Mouse (Mus musculus) T-helper 17 cell (primary cell): ENCODE results near the gene Crygc.

Source experiments
- in situ Hi-C, 2 experiments: fragments of 300-600 bp; cut with MboI, MseI; formaldehyde crosslinking; loops; 1 replicate in 1 of 2; 2 replicates in 1 of 2; pipeline ENCODE4 v1.15.1; 2025; ENCODE audit warnings: high pct_unique_total_duplicates in 2 of 2

Gene Crygc

DNA sequence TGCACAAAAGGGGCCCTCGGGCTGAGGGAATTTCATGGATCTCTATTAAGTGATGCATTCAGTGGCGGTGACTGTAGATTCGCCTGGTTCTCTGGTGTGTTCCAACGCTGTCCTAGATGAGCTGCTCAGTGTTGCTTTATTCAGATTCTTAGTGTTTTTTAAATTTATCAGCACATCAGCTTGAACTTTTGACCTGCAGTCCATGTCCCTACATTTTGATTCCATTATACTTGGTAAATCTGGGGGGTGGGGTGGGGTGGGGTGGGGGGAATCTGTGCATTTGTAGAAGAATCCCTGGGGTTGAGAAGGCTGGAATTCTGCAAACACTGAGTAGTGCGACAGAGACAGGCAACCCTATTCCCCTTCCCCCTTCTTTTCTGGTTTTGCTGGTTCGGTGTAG lies at the start of gene Crygc:
Crygc (minus strand) TSS at position 101 of the 400 bp plus-strand sequence.
- in situ Hi-C loops: no loop called here

DNA sequence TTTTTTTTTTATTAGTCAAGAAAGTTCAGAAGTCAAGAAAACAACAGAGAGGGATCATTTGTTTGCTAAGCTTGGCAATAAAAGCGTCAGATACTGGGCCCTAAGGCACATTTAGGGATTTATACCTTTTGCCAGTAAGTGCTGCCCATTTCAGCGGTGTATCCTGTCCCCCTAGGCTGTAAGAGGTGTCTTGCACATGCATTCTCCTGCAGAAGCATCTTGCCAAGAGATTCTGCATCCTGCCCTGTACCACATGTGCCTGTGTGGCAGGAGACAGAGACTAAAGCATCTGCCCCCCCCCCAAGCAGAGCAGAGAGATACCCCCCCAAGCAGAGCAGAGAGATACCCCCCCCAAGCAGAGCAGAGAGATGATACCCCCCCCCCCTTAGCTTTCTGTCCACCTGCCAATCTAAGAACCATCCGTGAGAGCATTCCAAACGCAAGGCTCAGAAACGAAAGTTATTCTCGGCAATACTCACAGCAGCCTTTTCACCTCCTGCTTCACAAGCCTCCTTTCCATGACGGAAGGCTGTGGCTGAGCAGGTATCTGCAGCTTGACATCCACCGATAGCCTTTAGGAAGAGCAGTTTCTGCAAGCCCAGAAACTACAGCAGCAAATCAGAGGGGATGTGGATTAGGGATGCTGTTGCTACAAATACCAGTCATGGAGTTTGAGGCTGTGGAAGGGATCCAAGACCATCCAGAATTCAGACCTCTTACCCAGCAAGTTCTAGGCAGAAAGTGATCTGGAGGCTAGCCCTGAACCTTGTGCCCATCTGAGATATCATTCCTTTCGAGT lies 49.3 kb upstream of the Crygc start, which contains the start of gene D630023F18Rik:
D630023F18Rik (minus strand) TSS at position 641 of the 799 bp plus-strand sequence.
- in situ Hi-C loops: no loop called here

DNA sequence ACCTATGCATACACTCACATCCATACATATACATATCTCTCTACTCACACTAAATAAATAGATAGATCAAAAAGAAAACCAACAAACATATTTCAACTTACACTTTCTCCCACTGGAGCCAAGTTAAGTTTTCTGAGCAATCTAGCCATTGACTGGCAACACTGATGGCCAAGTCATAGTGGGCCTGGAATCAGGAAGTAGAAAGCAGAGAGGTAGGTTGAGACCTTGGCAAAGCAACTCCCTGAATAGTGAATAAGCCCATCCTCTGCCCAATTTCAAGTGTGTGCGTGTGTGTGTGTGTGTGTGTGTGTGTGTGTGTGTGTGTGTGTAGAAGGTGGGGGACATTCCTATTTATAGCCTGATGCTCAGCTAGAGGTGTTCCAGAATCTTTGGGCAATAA lies 45.9 kb upstream of the Crygc start, which contains the start of gene Gm28845:
Gm28845 (minus strand) TSS at position 121 of the 400 bp plus-strand sequence.
- in situ Hi-C loops: no loop called here

DNA sequence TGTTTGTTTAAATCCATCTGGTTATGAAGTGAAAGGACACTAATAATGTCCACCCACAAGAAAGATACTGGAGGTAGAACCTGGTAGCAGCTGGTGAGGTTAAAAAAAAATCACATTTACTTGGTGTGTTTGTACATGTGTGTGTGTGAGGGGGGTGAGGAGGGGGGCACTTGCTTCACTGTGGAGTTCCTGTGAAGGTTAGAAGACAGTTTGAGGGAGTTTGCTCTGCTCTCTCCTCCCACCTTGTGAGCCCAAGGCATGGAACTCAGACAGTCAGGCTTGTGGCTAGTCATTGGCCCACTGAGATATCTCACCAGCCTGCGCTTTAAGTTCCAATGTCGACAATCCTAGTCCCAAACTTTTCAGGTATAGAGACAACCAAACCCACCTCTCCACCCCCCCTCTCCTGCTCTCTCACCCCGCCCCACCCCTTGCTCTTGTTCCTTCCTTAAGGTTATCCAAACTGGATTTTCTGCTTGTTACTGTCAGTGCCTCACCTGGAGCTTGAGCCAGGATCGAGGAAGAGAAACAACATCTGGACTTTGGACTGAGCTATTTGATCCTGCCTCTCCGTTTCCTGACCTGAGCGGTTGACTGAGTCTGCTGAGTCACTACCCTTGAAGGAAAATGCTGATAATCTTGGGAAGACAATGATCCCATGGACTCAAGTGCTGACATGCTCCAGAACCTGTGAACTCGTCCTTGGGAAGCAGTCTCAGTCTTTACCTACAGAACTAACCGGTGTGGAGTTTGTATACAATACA lies 44.8 kb upstream of the Crygc start:
- in situ Hi-C loops: no loop called here

DNA sequence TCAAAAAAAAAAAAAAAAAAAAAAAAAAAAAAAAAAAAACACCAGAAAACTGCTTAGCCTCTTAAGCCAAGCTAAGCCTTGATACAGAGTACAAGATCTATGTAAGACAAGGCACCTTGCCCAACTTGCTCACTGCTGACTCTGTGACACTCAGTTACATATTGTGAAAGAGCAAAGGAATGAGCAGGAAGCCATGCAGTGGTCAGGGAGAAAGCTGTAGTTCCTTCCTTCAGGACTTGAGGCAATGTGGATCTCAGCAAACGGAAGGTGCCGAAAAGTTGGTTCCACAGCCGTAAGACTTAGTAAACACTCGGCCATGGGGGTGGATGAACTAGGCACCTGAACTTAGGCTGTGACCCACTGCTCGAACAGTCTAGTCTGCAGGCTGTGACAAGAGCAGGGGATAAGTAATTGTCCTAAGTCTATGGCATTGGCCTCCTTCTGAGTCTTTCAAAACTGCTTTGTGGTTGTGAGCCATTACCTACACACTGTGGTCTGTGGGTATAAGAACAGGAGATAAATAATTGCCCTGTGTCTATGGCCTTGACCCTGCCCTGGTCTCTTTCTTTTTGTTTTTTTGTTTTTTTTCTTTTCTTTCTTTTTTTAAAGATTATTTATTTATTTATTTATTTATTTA lies 40.2 kb upstream of the Crygc start:
- in situ Hi-C loops: no loop called here

DNA sequence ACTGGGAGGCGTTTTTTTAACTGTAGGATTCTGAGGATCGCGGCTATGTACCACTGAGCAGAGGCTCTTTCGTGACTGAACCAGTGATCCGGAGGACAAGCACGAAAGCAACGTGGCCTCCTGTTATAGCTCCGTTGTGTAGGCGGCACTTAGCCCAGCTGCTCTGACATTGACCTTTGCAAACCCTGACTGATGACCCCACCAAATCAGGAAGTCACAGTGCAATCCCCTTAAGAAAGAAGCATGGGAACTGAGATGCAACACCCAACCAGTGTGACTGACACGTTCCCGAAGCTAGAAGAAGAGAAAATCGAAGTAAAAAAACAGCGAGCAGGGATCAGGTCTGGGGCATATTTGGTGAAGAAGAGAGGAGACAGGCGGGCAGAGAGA lies 39.3 kb upstream of the Crygc start:
- in situ Hi-C loops: no loop called here

DNA sequence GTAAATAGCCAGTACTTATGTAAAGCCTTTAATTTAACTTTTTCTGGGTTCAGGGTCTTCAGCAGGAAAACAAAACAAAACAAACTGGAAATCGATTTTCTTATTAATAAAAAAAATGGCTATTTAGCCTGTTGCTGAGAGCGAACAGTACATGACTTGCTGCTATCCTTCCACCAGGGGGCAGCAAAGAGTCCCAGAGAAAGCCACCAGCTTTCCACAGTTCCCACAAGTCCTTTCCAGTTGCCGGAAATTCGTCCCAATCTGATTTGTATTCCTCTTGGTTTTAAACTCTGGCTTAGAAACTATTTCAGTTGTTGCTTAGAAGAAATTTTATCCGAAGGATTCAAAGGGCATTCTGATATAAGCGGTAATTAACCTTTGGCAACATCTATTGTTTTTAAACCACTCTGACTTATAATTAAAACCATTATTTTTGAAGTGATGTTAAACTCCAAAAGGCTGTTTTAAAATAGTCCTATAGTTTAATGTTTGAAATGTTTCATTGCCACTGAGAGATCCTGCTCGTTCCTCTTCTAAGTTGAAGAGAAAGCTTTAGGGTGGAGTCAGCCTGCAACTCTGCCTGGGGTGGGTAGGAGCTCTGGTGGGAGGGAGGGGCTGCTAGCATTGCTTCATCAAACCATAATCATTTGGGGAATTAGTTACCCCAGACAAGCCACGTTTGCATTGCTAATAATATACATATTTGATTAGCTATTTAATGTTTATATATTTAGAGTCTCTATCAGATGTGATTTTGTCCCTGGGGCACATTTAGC lies 38.7 kb upstream of the Crygc start:
- in situ Hi-C loops: no loop called here

DNA sequence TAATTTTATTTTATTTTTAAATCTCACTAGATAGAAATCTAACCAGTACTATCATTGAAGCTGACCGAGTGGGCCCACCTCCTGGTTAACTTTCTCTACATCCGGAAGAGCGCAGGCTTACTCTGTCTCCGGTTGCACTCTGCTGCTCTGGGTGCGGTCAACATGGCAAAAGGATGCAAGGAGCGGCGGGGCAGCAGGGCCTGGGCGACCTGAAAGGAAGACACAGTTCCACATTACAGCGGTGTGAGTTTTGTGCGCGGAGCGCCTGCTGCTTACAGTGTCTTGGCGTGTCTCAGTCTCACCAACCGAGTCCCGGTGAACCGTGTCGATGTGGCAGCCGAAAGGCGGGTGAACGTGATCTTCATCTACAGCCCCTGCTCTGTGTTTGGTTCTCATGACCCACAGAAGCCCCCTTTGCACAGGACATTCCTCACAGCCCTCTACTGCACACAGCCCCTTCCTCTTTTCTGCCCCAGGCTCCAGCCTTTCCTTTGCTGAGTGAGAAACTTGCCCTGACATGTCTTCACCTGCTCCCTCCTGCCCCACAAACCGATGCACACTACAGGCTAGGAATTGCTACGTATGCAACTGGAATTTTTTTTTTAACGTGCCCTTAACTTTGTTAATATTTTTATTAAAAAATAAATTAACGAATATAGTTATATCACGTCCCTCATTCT lies 36.4 kb upstream of the Crygc start:
- in situ Hi-C loops: no loop called here

DNA sequence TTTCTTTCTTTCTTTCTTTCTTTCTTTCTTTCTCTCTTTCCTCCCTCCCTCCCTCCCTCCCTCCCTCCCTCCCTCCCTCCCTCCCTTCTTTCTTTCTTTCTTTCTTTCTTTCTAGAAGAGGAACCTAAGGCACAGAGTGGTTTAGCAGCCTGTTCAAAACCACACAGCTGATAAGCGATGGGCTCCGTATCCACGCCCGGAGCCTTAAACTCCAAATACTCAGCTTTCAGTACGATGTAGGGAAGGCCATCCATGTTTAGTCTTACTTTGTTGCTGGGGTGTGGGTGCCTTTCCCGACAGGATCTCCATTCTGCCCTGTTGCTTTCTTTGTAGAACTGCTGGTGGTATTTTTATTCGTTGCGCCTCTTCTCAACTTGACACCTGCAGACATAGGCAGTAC lies 35.7 kb upstream of the Crygc start:
- in situ Hi-C loops: no loop called here

DNA sequence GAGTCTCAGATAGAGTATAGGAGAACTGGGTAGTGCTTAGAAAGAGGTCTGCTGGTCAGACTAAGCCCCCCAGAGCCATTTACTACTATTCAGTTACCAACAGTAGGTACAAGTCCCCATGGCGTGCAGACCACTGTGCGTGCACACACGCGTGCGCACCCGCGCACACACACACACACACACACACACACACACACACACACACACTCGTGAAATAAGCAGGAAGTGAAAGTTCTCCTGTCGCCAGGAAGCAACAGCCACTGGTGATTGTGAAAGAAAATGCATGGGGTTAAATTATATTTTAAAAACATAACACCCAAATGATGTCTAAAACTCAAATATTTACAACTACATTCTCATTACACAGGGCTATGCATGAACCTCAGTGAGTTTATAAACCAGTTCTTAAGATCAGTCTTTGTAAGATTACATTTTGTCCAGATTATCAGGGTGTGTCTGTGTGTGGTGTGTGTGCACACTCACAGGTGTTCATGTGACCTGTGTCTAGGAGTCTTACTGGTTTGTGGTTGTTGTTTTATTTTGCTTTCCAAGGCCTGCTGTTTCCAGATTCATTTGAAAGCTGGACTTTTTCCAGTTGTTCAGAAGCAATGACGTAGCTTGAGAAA lies 34.3 kb upstream of the Crygc start:
- in situ Hi-C loops: no loop called here

DNA sequence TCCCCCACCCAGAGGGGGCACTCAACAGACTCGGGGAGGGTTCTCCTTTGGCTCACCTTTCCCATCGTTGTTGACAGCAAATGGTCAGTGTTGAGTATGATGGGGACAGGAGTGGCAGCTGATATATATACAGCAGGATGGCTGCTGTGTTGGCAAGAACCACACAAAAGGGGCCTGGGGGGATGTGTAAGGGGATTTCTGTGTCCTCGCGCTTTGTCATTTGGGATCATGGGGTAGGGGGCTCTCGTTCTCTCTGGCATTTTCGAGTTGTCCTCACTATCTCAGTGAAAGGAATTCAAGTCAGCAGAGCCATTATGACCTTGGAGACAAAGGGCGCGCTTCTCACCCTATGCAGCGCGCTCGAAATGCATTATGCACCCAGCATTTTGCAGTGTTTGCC lies 29.8 kb upstream of the Crygc start, which contains the start of gene Cryga:
Cryga (minus strand) TSS at position 101 of the 400 bp plus-strand sequence.
- in situ Hi-C loops: no loop called here

DNA sequence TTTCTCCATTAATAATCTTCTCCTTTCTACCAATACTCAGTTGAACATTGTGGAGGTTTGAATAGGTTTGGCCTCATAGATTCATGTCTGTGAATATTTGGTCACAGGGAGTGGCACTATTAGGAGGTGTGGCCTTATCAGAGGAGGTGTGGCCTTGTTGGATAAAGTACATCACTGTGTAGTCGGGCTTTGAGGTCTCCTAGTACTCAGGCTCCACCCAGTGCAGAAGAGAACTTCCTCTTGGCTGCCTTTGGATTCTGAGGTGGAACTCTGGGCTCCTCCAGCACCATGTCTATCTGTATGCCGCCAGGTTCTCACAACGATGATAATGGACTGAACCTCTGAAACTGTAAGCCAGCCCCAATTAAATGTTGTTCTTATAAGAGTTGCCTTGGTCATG lies 23.5 kb upstream of the Crygc start:
- in situ Hi-C loops: no loop called here

DNA sequence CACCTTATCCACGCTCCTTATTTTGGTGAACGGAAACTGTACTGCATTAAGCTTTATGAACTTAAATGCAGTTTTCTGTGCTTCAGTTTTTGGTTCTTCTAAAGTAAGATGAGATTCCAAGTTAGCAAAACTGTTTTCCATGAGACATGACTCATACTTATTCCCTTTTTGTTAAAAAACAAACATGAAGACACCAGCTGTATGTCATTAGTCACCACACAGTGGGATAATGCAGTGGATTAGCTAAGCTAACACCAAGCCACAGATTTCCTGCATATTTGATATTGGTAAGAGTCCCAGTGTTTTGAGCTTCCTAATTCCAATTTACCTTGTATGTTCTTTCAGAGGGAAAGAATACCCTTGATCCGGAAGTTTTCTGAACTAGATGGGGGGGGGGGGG lies 18.1 kb upstream of the Crygc start:
- in situ Hi-C loops: no loop called here

DNA sequence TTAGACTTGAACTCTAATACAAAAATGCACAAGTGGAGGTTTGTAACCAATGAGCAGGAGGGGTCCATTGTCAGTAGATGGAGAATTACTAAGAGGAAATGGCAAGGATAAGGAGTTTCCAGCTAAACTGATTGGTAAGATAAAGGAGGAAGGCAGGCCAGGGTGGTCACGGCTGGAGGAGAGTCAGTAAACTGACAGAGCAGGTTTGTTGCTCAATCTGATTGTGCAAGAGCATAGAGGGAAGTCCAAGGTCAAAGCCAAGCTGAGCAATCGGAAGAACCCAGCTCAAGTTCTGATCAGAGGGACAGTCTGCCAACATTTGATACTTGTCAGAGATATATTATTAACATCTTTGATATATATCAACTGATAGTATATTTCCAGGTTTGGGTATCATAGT lies 16.9 kb upstream of the Crygc start:
- in situ Hi-C loops: no loop called here

DNA sequence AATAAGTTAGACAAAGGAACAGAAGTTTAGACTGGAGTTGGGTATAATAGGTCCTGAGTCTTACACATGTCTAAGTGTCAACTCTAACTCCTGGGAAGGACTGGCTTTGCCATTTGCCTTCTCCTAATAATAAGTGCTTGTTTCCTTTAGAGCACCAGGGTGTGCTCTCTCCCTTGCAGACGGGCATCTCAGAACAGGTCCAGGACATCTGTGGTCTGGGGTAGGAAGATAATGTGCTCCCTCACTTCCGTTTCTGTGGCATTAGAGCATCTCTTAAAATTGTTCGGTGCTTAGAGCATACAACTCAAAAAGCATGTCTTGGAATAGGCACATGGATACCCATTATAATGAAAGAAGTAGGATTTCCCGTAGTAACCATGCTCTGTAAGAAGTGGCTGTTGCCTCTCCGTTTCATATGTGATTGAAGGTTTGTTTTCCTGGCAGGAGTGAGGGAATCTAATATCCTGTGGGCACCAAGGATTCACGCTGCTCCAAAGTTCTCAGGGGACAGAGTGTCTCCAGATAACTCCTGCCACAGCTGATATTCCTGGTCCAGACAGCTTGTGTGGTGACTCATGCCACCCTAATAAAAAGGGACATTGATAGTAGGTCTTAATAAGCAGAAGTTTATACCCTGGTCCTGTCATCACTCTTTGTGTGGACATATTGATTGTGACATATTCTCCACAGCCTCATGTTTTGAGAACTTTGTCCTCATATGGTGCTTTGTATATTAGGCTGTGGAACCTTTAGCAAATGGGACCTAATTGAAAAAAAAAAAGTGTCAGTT lies 15.3 kb upstream of the Crygc start:
- in situ Hi-C loops: no loop called here

DNA sequence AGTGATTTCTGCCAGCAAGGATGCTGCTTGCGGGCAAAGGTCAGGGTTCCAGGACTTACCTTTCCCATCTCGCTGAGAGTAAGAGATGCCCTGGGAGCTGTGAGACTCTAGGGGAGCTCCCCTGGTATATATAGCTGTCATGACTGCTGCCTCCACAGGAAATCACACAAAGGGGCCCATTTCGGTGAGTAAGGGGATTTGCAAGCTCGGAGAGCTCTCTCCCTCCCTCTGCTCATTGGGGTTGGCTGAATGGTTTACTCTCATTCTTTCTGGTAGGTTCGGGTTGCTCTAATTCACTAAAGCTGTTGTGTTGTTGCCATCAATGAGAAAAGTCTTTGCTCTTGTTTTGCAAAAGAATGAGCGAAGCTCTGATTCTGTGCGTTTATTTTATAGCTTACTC lies 8.7 kb upstream of the Crygc start, which contains the start of gene Crygb:
Crygb (minus strand) TSS at position 101 of the 400 bp plus-strand sequence.
- in situ Hi-C loops: no loop called here

DNA sequence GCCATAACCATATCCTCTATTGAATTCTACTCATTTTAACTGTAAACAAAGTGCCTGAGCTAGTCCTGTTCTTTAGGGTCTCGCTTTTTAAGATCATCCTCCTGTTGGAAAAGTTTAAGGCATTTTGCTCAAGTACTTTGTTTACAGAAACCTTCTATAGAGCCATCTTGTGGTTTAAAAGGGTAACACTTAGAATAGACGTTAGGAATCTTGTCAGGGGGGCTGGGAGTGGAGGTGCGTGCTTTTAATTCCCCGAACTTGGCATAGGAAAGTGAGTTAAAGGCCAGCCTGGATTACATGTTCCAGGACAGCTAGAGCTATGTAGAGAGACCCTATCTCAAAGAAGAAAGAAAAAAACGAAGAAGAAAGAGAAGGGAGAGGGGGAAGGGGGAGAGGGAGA lies 2.1 kb upstream of the Crygc start:
- in situ Hi-C loops: no loop called here

DNA sequence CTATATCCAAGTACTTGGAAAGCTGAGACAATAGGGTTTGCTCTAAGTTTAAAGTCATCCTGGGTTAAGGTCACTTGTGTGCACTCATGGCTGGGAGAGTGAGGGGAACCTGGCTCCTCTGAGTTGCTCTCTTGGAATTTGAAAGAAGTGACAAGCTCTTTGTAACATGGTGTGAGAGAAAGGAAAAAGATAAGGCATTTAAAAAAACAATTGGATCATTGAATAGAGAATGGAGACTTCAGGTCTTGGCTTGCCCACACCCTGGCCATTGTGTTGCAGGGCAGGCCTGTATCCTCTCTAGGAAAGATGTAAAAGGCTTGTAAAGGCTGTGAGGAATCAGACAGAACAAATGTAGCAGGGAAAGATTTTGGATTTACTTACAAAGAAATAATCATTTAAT lies 5.6 kb downstream of the Crygc start:
- in situ Hi-C loops: no loop called here

DNA sequence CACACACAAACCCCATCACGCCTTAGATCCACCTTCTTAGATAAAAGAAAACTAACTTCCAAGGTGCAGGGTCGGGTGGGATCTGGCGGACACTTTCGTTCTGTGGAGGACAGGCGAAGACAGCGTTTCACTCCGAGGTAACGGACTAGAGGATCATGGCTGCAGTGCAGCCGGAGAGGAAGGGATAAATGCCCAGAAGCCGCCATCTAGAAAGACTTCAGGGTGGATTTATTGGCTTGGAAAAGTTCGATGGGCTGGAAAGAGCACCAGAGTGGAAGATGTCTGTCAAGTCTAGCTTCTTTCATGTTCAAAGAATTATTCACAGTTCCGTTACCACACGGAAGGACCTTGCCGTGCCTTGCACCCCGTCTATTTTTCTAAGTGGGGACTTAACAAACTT lies 9.3 kb downstream of the Crygc start:
- in situ Hi-C loops: no loop called here

DNA sequence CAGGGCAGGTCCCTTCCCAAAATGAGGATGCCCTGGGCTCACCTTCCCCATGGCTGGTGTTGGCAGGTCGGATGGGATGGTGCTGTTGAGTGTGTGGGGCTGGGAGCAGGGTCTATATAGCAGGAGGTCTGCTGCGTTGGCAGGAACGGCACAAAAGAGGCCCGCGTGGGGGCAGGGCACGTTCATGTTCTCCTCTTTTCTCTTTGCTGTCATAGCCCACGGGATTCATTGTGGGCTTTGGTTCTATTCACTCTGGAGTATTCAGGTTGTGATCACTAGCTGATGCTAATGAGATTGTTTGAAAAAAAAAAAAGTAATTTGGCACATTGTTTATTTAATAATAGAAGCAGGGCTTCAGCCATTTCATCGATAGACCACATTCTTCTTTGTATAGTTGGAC lies 10.1 kb downstream of the Crygc start, which contains the start of gene Crygd:
Crygd (minus strand) TSS at position 101 of the 400 bp plus-strand sequence.
- in situ Hi-C loops: no loop called here
